Mouse (Mus musculus) neural tube, embryonic 12.5 days (tissue): ENCODE data around the gene Vmn1r73. TPM values are rescaled to one million over a fixed set of nuclear protein-coding genes. Genes with fewer than 3 reads are reported as not detected.

Experiments
- ATAC-seq: fragments of 200-750 bp; cut with Nextera tagmentation; 2 replicates; pipeline ENCODE4 v1.8.0; 2017; ENCODE audit warnings: low read depth, mild to moderate bottlenecking, moderate TSS enrichment, moderate library complexity; ENCODE audit not compliant: low FRiP score
- H3K27ac ChIP-seq: fragments of 300-500 bp; sonication (generic); 2 replicates; pipeline ENCODE4 v1.5.1; 2016
- H3K27me3 ChIP-seq: fragments of 300-500 bp; sonication (generic); replicated peaks from 2 replicates; pipeline ENCODE4 v1.6.1; 2016; ENCODE audit warnings: mild to moderate bottlenecking
- H3K36me3 ChIP-seq: fragments of 300-500 bp; sonication (generic); 2 replicates; pipeline ENCODE4 v1.6.1; 2016; ENCODE audit warnings: mild to moderate bottlenecking
- H3K4me1 ChIP-seq: fragments of 300-500 bp; sonication (generic); 2 replicates; pipeline ENCODE4 v1.6.1; 2016
- H3K4me2 ChIP-seq: fragments of 300-500 bp; sonication (generic); replicated peaks from 2 replicates; pipeline ENCODE4 v1.6.1; 2016; ENCODE audit warnings: mild to moderate bottlenecking
- H3K4me3 ChIP-seq: fragments of 300-500 bp; sonication (generic); 2 replicates; pipeline ENCODE4 v1.5.1; 2016
- H3K9ac ChIP-seq: fragments of 300-500 bp; sonication (generic); 2 replicates; pipeline ENCODE4 v1.6.1; 2016; ENCODE audit warnings: mild to moderate bottlenecking
- H3K9me3 ChIP-seq: fragments of 300-500 bp; sonication (generic); 2 replicates; pipeline ENCODE4 v1.6.1; 2016; ENCODE audit warnings: mild to moderate bottlenecking
- WGBS: fragments of 180-500 bp; shearing (Covaris S2); methylation state at CpG from one replicate; pipeline ENCODE4 v1.1.7; 2016; 5-methylcytosine and 5-hydroxymethylcytosine counted together
- polyA plus RNA-seq: library from polyadenylated mRNA; unstranded; fragments of >200 nt; fragmentation: Nextera tagmentation; extraction: Ambion mirVana; gene quantifications from 2 replicates; pipeline ENCODE4 v1.2.1, GENCODE M21; 2016

Vmn1r73 gene
- polyA plus RNA-seq: not detected in 2 replicates

DNA sequence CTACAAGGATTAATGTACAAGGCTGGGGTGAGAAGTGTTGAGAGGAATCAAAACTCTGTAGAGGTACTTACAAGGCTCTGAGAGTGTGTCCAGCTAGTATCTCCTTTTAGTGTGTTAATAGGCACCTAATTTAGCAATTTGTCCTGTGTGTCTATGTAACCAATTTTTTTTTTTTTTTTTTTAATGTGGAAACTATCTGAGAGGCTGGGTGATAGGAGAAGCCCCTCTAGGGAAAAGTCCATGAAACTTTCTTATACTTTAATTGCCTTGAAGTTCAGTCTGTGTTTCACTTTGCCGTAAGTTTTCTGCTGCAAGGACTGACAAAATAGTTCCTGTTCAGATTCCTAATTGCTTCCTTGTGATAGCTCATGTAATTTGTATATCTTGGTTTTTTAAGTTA, at the start of gene Vmn1r73:
Vmn1r73 (plus strand) TSS at position 301 of the 400 bp plus-strand sequence.
- Histone ChIP-seq H3K4me3 (no peak within 1 kb of the TSS), H3K27me3 (no peaks in the 10 kb centered on the region), H3K4me1 (no peaks in the 10 kb centered on the region), H3K36me3 (no peaks in the 10 kb centered on the region), H3K27ac (no peak within 1 kb of the TSS), H3K9ac (no peak within 1 kb of the TSS), H3K9me3 (peaks cover 36% of the 10 kb centered on the region), H3K4me2 (no peak within 1 kb of the TSS)
- ATAC-seq: no peak
- 91% methylated on average over 1 of the region's 1 CpGs for WGBS

Other genes starting within 250 kb of the Vmn1r73 start
- gene Zscan4-ps2, start 216.0 kb upstream of the Vmn1r73 start, polyA plus RNA-seq: not detected in 2 replicates
- not detected in 2 replicates for gene Zscan4-ps3, start 121.0 kb upstream of the Vmn1r73 start, polyA plus RNA-seq
- not detected in 2 replicates for gene Vmn1r72, start 50.1 kb upstream of the Vmn1r73 start, polyA plus RNA-seq
- gene Vmn1r74, start 103.7 kb downstream of the Vmn1r73 start, polyA plus RNA-seq: not detected in 2 replicates
- gene Vmn1r75, start 144.4 kb downstream of the Vmn1r73 start, polyA plus RNA-seq: not detected in 2 replicates
- gene Vmn1r76, start 207.9 kb downstream of the Vmn1r73 start, polyA plus RNA-seq: not detected in 2 replicates